Mouse (Mus musculus) kidney, adult 2 months (tissue): Measurements from ENCODE around the gene Krt78. TPM values are rescaled to one million over a fixed set of nuclear protein-coding genes. Genes with fewer than 3 reads are reported as not detected.

Experiments
- DNase-seq: peaks from one replicate; pipeline ENCODE4 v3.0.0; 2021
- H3K27ac ChIP-seq: fragments of 200-500 bp; 2 replicates; pipeline ENCODE4 v1.5.1; 2012; ENCODE audit warnings: low read depth, low read length, control low read depth, inconsistent platforms; ENCODE audit not compliant: insufficient read depth
- H3K27me3 ChIP-seq: fragments of 200-500 bp; replicated peaks from 2 replicates; pipeline ENCODE4 v1.6.1; 2012; ENCODE audit warnings: mild to moderate bottlenecking, moderate library complexity, low read length, inconsistent platforms; ENCODE audit not compliant: control insufficient read depth, insufficient read depth
- H3K36me3 ChIP-seq: fragments of 200-500 bp; 2 replicates; pipeline ENCODE4 v1.6.1; 2012; ENCODE audit warnings: mild to moderate bottlenecking, moderate library complexity, low read length, inconsistent platforms; ENCODE audit not compliant: control insufficient read depth, insufficient read depth
- H3K4me1 ChIP-seq: fragments of 200-500 bp; 2 replicates; pipeline ENCODE4 v1.6.1; 2011; ENCODE audit warnings: low read length; ENCODE audit not compliant: control insufficient read depth, insufficient read depth
- H3K4me3 ChIP-seq: fragments of 200-500 bp; 2 replicates; pipeline ENCODE4 v1.5.1; 2011; ENCODE audit warnings: mild to moderate bottlenecking, low read depth, low read length, control low read depth; ENCODE audit not compliant: insufficient read depth
- CTCF ChIP-seq: fragments of 200-500 bp; conservative IDR thresholded peaks from 2 replicates; pipeline ENCODE4 v1.5.1; 2011; ENCODE audit warnings: low read depth, mild to moderate bottlenecking, control low read depth, low read length, moderate library complexity, mixed read lengths; ENCODE audit not compliant: insufficient read depth, insufficient read length
- POLR2A ChIP-seq: fragments of 200-500 bp; IDR thresholded peaks from one replicate; pipeline ENCODE4 v1.6.1; 2011; ENCODE audit warnings: low read depth, low read length, control low read depth
- whole genome bisulfite sequencing: fragments of 180-500 bp; shearing (Covaris S2); methylation state at CpG from one replicate; pipeline ENCODE4 v1.1.7; 2018; 5-methylcytosine and 5-hydroxymethylcytosine counted together
- polyA plus RNA-seq: library from polyadenylated mRNA; depleted of rRNA; stranded (reverse); fragments of >200 nt; gene quantifications from 2 replicates; pipeline ENCODE4 v1.2.3, GENCODE M21; 2012

Krt78 gene
- polyA plus RNA-seq, 1 experiment: 0.02 TPM

GRCm38 (mm10) chr15:101970536-101970935, 16.4 kb upstream of the Krt78 start:
- no peaks in the 10 kb centered on the region for H3K27me3 ChIP-seq
- 21% methylated on average over 3 of the region's 6 CpGs for WGBS
- H3K27ac ChIP-seq: no peak overlapping the region
- no peaks in the 10 kb centered on the region for H3K36me3 ChIP-seq
- no peak overlapping the region for H3K4me3 ChIP-seq
- TF ChIP-seq POLR2A (no peak), CTCF (peak; percentile 83)
- H3K4me1 ChIP-seq: no peaks in the 10 kb centered on the region
- peak; percentile 55 for DNase-seq

DNA sequence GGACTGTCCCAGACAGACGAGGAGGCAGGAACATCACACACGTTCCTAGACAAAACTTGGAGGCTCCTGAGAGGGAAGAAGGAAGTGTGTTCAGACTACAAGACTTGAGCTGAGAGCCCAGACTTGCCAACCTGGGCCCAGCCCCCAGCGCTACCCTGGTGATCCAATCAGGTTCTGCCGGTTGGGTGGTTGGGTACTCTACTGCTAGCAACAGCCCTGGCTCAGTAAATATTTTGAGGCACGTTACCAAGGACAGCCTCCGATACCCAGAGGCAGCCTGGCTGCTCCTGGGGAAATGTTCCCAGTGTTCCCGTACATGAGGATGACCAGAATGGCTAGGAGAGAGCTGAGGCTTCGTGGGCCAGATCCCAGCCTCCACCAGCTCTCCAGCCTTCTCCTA, 12.7 kb upstream of the Krt78 start:
- no peak overlapping the region for H3K4me3 ChIP-seq
- peak; percentile 16 for DNase-seq
- WGBS: 72% methylated on average over 8 of the region's 8 CpGs
- H3K27me3 ChIP-seq: no peaks in the 10 kb centered on the region
- TF ChIP-seq POLR2A: no peak
- TF ChIP-seq CTCF: no peak
- H3K27ac ChIP-seq: no peak overlapping the region
- no peaks in the 10 kb centered on the region for H3K36me3 ChIP-seq
- no peaks in the 10 kb centered on the region for H3K4me1 ChIP-seq

DNA sequence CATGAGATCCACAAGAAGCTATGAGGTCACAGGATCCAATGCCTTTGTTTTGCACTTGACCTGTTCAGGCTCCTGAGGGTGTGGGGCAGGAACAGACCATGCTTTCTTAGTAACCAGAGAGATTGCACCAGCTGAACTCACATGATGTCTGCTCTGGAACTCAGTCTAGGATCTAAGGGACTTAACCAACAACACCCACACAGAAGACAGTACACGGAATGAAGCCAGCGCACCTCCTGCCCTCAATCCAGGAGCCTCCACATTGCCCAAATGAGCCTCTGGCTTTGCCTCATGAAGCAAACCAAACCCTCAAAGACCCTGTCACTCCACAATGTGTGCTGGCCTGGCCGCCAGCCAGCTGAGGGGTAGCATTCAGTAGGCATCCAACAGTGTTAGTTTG, 4.8 kb upstream of the Krt78 start:
- Histone ChIP-seq H3K4me1 (no peaks in the 10 kb centered on the region), H3K27ac (no peak overlapping the region), H3K27me3 (no peaks in the 10 kb centered on the region), H3K4me3 (no peak overlapping the region), H3K36me3 (no peaks in the 10 kb centered on the region)
- TF ChIP-seq CTCF: no peak
- TF ChIP-seq POLR2A: no peak
- WGBS: 84% methylated on average over 3 of the region's 3 CpGs
- no peak for DNase-seq

DNA sequence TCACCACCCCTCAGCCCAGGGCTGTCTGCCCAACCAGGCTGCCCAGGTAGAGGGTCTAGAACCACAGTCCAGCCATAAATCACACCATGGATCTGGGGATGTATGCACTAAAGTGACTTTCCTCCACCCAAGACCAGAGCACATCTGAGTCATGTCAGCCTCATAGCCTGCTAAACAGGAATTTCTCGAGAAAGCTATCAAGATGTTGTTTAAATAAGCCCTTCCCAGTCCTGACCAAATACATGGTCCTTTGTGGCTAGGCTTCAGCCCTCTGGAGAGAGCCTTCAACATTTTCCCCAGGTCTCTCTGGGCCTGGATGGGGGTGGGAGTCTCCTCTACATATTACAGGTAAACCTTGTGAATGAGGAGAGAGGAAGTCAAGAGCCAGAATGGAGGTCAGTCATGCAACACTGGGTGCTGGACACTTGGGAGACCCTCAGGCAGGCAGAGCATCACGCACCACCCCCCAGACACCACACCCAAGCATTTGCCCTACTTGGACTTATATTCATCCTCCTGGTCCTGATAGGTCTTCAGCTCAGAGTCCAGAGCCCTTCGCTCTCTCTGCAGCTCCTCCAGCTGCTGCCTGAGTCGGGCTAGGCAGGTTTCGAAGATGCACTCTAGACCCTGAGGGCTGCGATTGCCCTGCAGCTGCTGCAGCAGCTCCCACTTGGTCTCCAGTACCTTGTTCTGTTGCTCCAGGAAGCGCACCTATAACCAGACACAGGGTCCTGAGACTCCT, 1.2 kb downstream of the Krt78 start:
- TF ChIP-seq POLR2A: no peak
- no peak for TF ChIP-seq CTCF
- WGBS: 84% methylated on average over 7 of the region's 7 CpGs

DNA sequence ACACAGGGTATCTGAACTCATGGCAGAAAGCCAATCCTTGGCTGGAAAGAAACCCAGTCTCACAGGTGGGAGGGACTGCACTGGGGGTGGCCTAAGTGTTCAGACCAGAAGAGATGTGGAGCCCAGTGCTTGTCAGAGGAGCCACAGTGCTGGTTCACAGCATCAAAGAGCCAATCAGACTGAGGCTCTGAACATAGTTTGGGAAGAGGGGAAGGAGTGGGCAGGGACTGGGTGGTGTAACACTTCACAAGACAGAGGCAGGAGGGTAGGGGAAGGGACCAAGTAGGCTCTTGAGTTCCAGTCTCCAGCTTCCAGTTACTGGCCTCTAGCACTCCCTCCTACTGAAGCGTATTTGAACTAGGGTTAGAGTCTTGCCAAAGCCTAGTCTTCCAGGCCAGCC, 8.7 kb downstream of the Krt78 start:
- 90% methylated on average over 1 of the region's 1 CpGs for WGBS
- H3K4me1 ChIP-seq: no peaks in the 10 kb centered on the region

More for the DNA sequence above, 1.2 kb downstream of the Krt78 start:
- no peaks in the 10 kb centered on the region for H3K36me3 ChIP-seq
- no peak overlapping the region for H3K4me3 ChIP-seq
- no peaks in the 10 kb centered on the region for H3K4me1 ChIP-seq
- no peak overlapping the region for H3K27ac ChIP-seq
- no peaks in the 10 kb centered on the region for H3K27me3 ChIP-seq
- no peak for DNase-seq

DNA sequence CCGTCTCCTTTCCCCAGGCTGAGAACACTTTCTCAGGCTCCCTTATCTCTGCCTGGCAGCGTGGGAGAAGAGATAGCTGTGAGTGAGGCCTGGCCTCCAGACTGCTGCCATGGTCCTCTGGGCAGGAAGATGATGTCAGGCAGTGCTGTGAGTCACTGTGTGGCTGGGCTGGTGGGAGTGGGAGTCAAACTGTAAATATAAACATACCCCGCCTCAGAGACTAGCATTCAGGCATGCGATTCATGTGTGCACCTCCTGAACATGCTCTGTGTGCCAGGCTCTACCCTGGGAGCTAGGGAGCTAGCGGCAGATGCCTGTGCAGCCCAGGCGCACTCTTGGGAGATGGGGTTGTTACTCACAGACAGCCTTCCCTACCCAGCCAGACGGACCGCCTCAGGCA, 12.1 kb downstream of the Krt78 start:
- Histone ChIP-seq H3K4me3 (no peak overlapping the region), H3K27ac (no peak overlapping the region), H3K27me3 (no peaks in the 10 kb centered on the region), H3K4me1 (no peaks in the 10 kb centered on the region), H3K36me3 (no peaks in the 10 kb centered on the region)
- DNase-seq: no peak
- 53% methylated on average over 8 of the region's 8 CpGs for WGBS
- TF ChIP-seq POLR2A (no peak), CTCF (no peak)

More for the DNA sequence above, 8.7 kb downstream of the Krt78 start:
- Histone ChIP-seq H3K27me3 (no peaks in the 10 kb centered on the region), H3K36me3 (no peaks in the 10 kb centered on the region), H3K4me3 (no peak overlapping the region), H3K27ac (no peak overlapping the region)
- DNase-seq: no peak
- TF ChIP-seq CTCF (no peak), POLR2A (no peak)

DNA sequence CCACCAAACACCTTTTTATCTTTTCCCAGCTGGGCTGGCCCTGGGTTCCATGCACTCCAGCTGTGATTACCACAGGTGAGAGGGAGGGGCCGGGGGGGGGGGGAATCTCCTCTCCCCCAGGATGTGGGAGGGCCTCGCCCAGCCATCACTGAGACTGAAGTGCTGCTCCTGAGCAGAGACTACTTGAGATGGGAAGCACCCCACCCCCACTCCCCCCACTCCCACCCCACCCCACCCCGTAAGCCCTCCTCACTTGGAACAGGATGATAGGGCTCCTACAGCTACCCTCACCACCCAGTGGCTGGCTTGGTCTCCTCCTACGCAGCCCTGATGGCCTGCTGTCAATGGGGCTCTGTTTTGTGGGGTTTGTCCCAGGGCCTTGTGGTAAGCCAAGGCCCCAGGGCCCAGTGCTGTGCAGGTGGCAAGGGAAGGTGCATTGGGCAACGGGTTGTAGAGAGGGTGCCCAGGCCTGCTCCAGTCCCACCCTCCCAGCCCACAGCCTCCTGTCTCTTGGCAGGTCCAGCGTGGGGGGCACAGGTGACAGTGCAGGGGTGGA, 13.7 kb downstream of the Krt78 start, which contains the start of gene Krt79:
Gene Krt79 (minus strand): TSS at position 51 of the 556 bp plus-strand sequence.
- no peak for DNase-seq
- no peaks in the 10 kb centered on the region for H3K4me1 ChIP-seq
- WGBS: 82% methylated on average over 6 of the region's 6 CpGs
- H3K4me3 ChIP-seq: no peak within 1 kb of the TSS
- TF ChIP-seq CTCF: no peak
- no peak for TF ChIP-seq POLR2A
- no peak within 1 kb of the TSS for H3K27ac ChIP-seq
- no peaks in the 10 kb centered on the region for H3K36me3 ChIP-seq
- no peaks in the 10 kb centered on the region for H3K27me3 ChIP-seq
